In genomic region chr2:153600667-153601648, GRCm38 (mm10) we compare ENCODE assay signal across 8 mouse cellular contexts. TPM values are rescaled to one million over a fixed set of nuclear protein-coding genes. Genes with fewer than 3 reads are reported as not detected.
DNase-seq lines count a peak whose midpoint lies in the region; ATAC-seq and TF ChIP-seq lines count a peak whose summit lies in the region.

No protein-coding gene starts in this region.

- intact Hi-C loops in gastrocnemius, adult 2 months (cut with DNase I): no loop called here

- H3K27ac ChIP-seq in gastrocnemius, adult 2 months: no peak overlapping the region; the same call in 1 of the 2 replicates
- H3K27ac ChIP-seq in hindbrain, postnatal 0 days: peak overlapping the region; percentile 77
- 0 out of 2 replicates have a peak overlapping the region, but pooled peaks have one; percentile 13 for H3K27ac ChIP-seq in liver, postnatal 0 days (ENCODE audit: low read depth)
- no peak overlapping the region; the same call in 1 of the 2 replicates for H3K27ac ChIP-seq in neural tube, embryonic 14.5 days (ENCODE audit: low read depth, low read length)

- no peaks in the 10 kb centered on the region for H3K27me3 ChIP-seq in hindbrain, postnatal 0 days (ENCODE audit: insufficient read depth, low read length)
- no peaks in the 10 kb centered on the region for H3K27me3 ChIP-seq in liver, postnatal 0 days (ENCODE audit: insufficient read depth, low read length)
- no peaks in the 10 kb centered on the region for H3K27me3 ChIP-seq in neural tube, embryonic 14.5 days (ENCODE audit: control insufficient read depth, insufficient read depth, low read length)

- ATAC-seq in hindbrain, postnatal 0 days: peak; percentile 72
- peak; percentile 66 for ATAC-seq in liver, postnatal 0 days
- peak; percentile 42 for ATAC-seq in neural tube, embryonic 14.5 days (ENCODE audit: low read depth)
- no peak for ATAC-seq in cerebellum, adult (ENCODE audit: insufficient number of reproducible peaks, low FRiP score, low TSS enrichment)

- no peak for TF ChIP-seq CTCF in gastrocnemius, adult 2 months (IDR thresholded peaks at IDR 0.05)
- no peak for TF ChIP-seq CTCF in hindbrain, postnatal 0 days (IDR thresholded peaks at IDR 0.05; ENCODE audit: low read depth)
- TF ChIP-seq CTCF in liver, postnatal 0 days (IDR thresholded peaks at IDR 0.05; ENCODE audit: low read depth): no peak

- DNase-seq in retina, postnatal 1 day: peak; percentile 24
- DNase-seq in retina, embryonic 14.5 days (ENCODE audit: low spot score): no peak
- peak; percentile 65 for DNase-seq in gastrocnemius, adult 2 months
- peak; percentile 70 for DNase-seq in hindbrain, postnatal 0 days (ENCODE audit: low spot score)
- peak; percentile 79 for DNase-seq in liver, postnatal 0 days
- no peak for DNase-seq in urinary bladder, postnatal 10 days (ENCODE audit: low spot score)

- H3K36me3 ChIP-seq in hindbrain, postnatal 0 days (ENCODE audit: insufficient read depth, low read length): no peaks in the 10 kb centered on the region
- H3K36me3 ChIP-seq in liver, postnatal 0 days (replicated peaks; ENCODE audit: insufficient read depth, low read length): no peaks in the 10 kb centered on the region
- no peaks in the 10 kb centered on the region for H3K36me3 ChIP-seq in neural tube, embryonic 14.5 days (ENCODE audit: control insufficient read depth, insufficient read depth, low read length)

- TF ChIP-seq EP300 in liver, postnatal 0 days (IDR thresholded peaks at IDR 0.05; ENCODE audit: low read depth): no peak

- no peaks in the 10 kb centered on the region for H3K9me3 ChIP-seq in hindbrain, postnatal 0 days (ENCODE audit: low read length)
- no peaks in the 10 kb centered on the region for H3K9me3 ChIP-seq in liver, postnatal 0 days (ENCODE audit: low read length)
- H3K9me3 ChIP-seq in neural tube, embryonic 14.5 days (ENCODE audit: control insufficient read depth, low read length): no peaks in the 10 kb centered on the region

- H3K9ac ChIP-seq in hindbrain, postnatal 0 days (replicated peaks; ENCODE audit: low read length): no peak overlapping the region
- no peak overlapping the region for H3K9ac ChIP-seq in liver, postnatal 0 days (replicated peaks)
- H3K9ac ChIP-seq in neural tube, embryonic 14.5 days (replicated peaks; ENCODE audit: low read depth, low read length): no peak overlapping the region

- no peak overlapping the region for H3K4me2 ChIP-seq in hindbrain, postnatal 0 days (ENCODE audit: low read depth, low read length)
- H3K4me2 ChIP-seq in liver, postnatal 0 days (ENCODE audit: low read depth, low read length): peak overlapping the region; percentile 36; the same call in 1 of the 2 replicates
- H3K4me2 ChIP-seq in neural tube, embryonic 14.5 days (ENCODE audit: low read depth, low read length): no peak overlapping the region

- H3K4me3 ChIP-seq in gastrocnemius, adult 2 months: no peak overlapping the region
- H3K4me3 ChIP-seq in hindbrain, postnatal 0 days (ENCODE audit: low read length): no peak overlapping the region
- no peak overlapping the region for H3K4me3 ChIP-seq in liver, postnatal 0 days (ENCODE audit: low read depth, low read length)
- H3K4me3 ChIP-seq in neural tube, embryonic 14.5 days (ENCODE audit: low read depth, low read length): no peak overlapping the region

- 22% methylated on average over 16 of the region's 16 CpGs for WGBS in hindbrain, postnatal 0 days
- 54% methylated on average over 15 of the region's 16 CpGs for WGBS in liver, postnatal 0 days (ENCODE audit: insufficient replicate concordance)
- 48% methylated on average over 16 of the region's 16 CpGs for WGBS in neural tube, embryonic 14.5 days

- H3K4me1 ChIP-seq in hindbrain, postnatal 0 days (ENCODE audit: insufficient read depth, low read length): peaks cover 19% of the 10 kb centered on the region
- peaks cover 7% of the 10 kb centered on the region for H3K4me1 ChIP-seq in liver, postnatal 0 days (ENCODE audit: insufficient read depth)
- no peaks in the 10 kb centered on the region for H3K4me1 ChIP-seq in neural tube, embryonic 14.5 days (ENCODE audit: control insufficient read depth, insufficient read depth, low read length)

RNA-seq across cellular contexts. Expression of gene Commd7, which starts 31.6 kb away (rescaled TPM):
- total RNA-seq in gastrocnemius, adult 2 months (2021): 10 to 100 TPM in 1 of 2 experiments, 1 to 10 TPM in 1; 8.1 to 11.9 TPM
- 21.2 and 25.7 TPM in 2 replicates for total RNA-seq in hindbrain, postnatal 0 days (2014; rRNA removed)
- polyA plus RNA-seq in hindbrain, postnatal 0 days (2015; fragmentation: Nextera tagmentation; extraction: Ambion mirVana): 88.0 and 93.4 TPM in 2 replicates
- polyA plus RNA-seq in liver, postnatal 0 days (2015; fragmentation: Nextera tagmentation; extraction: Ambion mirVana): 31.2 and 32.9 TPM in 2 replicates
- 77.1 and 77.3 TPM in 2 replicates for polyA plus RNA-seq in neural tube, embryonic 14.5 days (2014; fragmentation: Nextera tagmentation; extraction: Ambion mirVana)

RNA-seq across cellular contexts. Expression of gene Dnmt3b, which starts 48.3 kb away (rescaled TPM):
- under 1 TPM; 0.56 to 0.89 TPM for total RNA-seq in gastrocnemius, adult 2 months (2021)
- total RNA-seq in hindbrain, postnatal 0 days (2014; rRNA removed): 2.5 and 2.9 TPM in 2 replicates
- 2.7 and 2.8 TPM in 2 replicates for polyA plus RNA-seq in hindbrain, postnatal 0 days (2015; fragmentation: Nextera tagmentation; extraction: Ambion mirVana)
- 4.8 and 5.3 TPM in 2 replicates for polyA plus RNA-seq in liver, postnatal 0 days (2015; fragmentation: Nextera tagmentation; extraction: Ambion mirVana)
- polyA plus RNA-seq in neural tube, embryonic 14.5 days (2014; fragmentation: Nextera tagmentation; extraction: Ambion mirVana): 2.9 and 3.6 TPM in 2 replicates

Comparison
In these comparisons a context has a peak if more than half of its experiments do, and no peak if none do; other contexts are left out.
1. DNase-seq: peak in retina, postnatal 1 day (single experiment), gastrocnemius, adult 2 months (single experiment), hindbrain, postnatal 0 days (single experiment) and liver, postnatal 0 days (single experiment); none in retina, embryonic 14.5 days (single experiment) and urinary bladder, postnatal 10 days (single experiment).
2. H3K27ac ChIP-seq: peak in hindbrain, postnatal 0 days (single experiment) and liver, postnatal 0 days (single experiment); none in gastrocnemius, adult 2 months (single experiment) and neural tube, embryonic 14.5 days (single experiment).